Mouse (Mus musculus): ENCODE measurements around the gene Hoxa6. TPM values are rescaled to one million over a fixed set of nuclear protein-coding genes. Genes with fewer than 3 reads are reported as not detected.

Gene Hoxa6
- polyA plus RNA-seq, 1 experiment from 2014 or later = not detected

MicroRNAs within 50 kb of the gene (microRNA counts, 519-probe panel; counts per million panel counts)
- 322 counts per million, percentile 70 among the panel's probes with 10 or more counts for microRNA mmu-miR-196b

Small RNA genes lying within 50 kb of the gene (microRNA-seq; reads per million reads assigned to microRNA genes)
- 134 reads per million, percentile 55 among the genes with 10 or more reads in this experiment for gene Mir196b

Other genes with a start within 250 kb of the Hoxa6 start
- gene Skap2, start 196.2 kb downstream of the Hoxa6 start, polyA plus RNA-seq (2014; fragmentation: Nextera tagmentation; extraction: Ambion mirVana) = 15.2 and 16.0 TPM in 2 replicates
- gene Hoxa1, start 50.4 kb downstream of the Hoxa6 start, polyA plus RNA-seq (2014; fragmentation: Nextera tagmentation; extraction: Ambion mirVana) = 0.75 and 0.82 TPM in 2 replicates
- gene Hoxa2, start 43.9 kb downstream of the Hoxa6 start, polyA plus RNA-seq (2014; fragmentation: Nextera tagmentation; extraction: Ambion mirVana) = 0.51 and 0.66 TPM in 2 replicates
- gene 5730596B20Rik, start 31.2 kb downstream of the Hoxa6 start, polyA plus RNA-seq (2014; fragmentation: Nextera tagmentation; extraction: Ambion mirVana) = not detected in 2 replicates
- gene Hoxa4, start 17.0 kb downstream of the Hoxa6 start, polyA plus RNA-seq (2014; fragmentation: Nextera tagmentation; extraction: Ambion mirVana) = 0.32 and 0.36 TPM in 2 replicates
- gene Hoxa5, start 4.1 kb downstream of the Hoxa6 start, polyA plus RNA-seq (2014; fragmentation: Nextera tagmentation; extraction: Ambion mirVana) = 0.31 and 1.3 TPM in 2 replicates
- 0.35 and 0.86 TPM in 2 replicates for gene Hoxa3, start 4.6 kb upstream of the Hoxa6 start, polyA plus RNA-seq (2014; fragmentation: Nextera tagmentation; extraction: Ambion mirVana)
- not detected in 2 replicates for gene Gm28308, start 4.6 kb upstream of the Hoxa6 start, polyA plus RNA-seq (2014; fragmentation: Nextera tagmentation; extraction: Ambion mirVana)
- gene Hoxa7, start 13.1 kb upstream of the Hoxa6 start, polyA plus RNA-seq (2014; fragmentation: Nextera tagmentation; extraction: Ambion mirVana) = 0.12 and 0.28 TPM in 2 replicates
- gene Hoxa9, start 22.4 kb upstream of the Hoxa6 start, polyA plus RNA-seq (2014; fragmentation: Nextera tagmentation; extraction: Ambion mirVana) = 0.11 and 0.26 TPM in 2 replicates
- 0.11 and 0.12 TPM in 2 replicates for gene Hoxa10, start 32.1 kb upstream of the Hoxa6 start, polyA plus RNA-seq (2014; fragmentation: Nextera tagmentation; extraction: Ambion mirVana)
- gene Hoxa11, start 37.1 kb upstream of the Hoxa6 start, polyA plus RNA-seq (2014; fragmentation: Nextera tagmentation; extraction: Ambion mirVana) = not detected in 2 replicates
- gene Hoxa13, start 52.2 kb upstream of the Hoxa6 start, polyA plus RNA-seq (2014; fragmentation: Nextera tagmentation; extraction: Ambion mirVana) = not detected in 2 replicates
- not detected in 2 replicates for gene Evx1, start 104.8 kb upstream of the Hoxa6 start, polyA plus RNA-seq (2014; fragmentation: Nextera tagmentation; extraction: Ambion mirVana)